Mouse (Mus musculus) heart, embryonic 10.5 days (tissue): ENCODE data around the gene D630003M21Rik. TPM values are rescaled to one million over a fixed set of nuclear protein-coding genes. Genes with fewer than 3 reads are reported as not detected.

ENCODE experiments used
- DNase-seq: peaks from one replicate; pipeline ENCODE4 v3.0.0-alpha.2; 2017; ENCODE audit warnings: low spot score
- H3K27ac ChIP-seq: fragments of 300-500 bp; sonication (generic); 2 replicates; pipeline ENCODE4 v1.5.1; 2016; ENCODE audit warnings: mild to moderate bottlenecking
- H3K27me3 ChIP-seq: fragments of 300-500 bp; sonication (generic); 2 replicates; pipeline ENCODE4 v1.6.1; 2016; ENCODE audit warnings: mild to moderate bottlenecking; ENCODE audit not compliant: poor library complexity, insufficient read depth, severe bottlenecking
- H3K36me3 ChIP-seq: fragments of 300-500 bp; sonication (generic); 2 replicates; pipeline ENCODE4 v1.6.1; 2016; ENCODE audit warnings: mild to moderate bottlenecking, moderate library complexity
- H3K4me1 ChIP-seq: fragments of 300-500 bp; sonication (generic); 2 replicates; pipeline ENCODE4 v1.6.1; 2016; ENCODE audit warnings: mild to moderate bottlenecking
- H3K4me3 ChIP-seq: fragments of 300-500 bp; sonication (generic); 2 replicates; pipeline ENCODE4 v1.5.1; 2016; ENCODE audit warnings: mild to moderate bottlenecking, moderate library complexity
- H3K9me3 ChIP-seq: fragments of 300-500 bp; sonication (generic); 2 replicates; pipeline ENCODE4 v1.6.1; 2016; ENCODE audit warnings: mild to moderate bottlenecking, moderate library complexity
- WGBS: fragments of 180-500 bp; shearing (Covaris S2); methylation state at CpG from one replicate; pipeline ENCODE4 v1.1.7; 2016; 5-methylcytosine and 5-hydroxymethylcytosine counted together
- polyA plus RNA-seq: library from polyadenylated mRNA; unstranded; fragments of >200 nt; fragmentation: Nextera tagmentation; extraction: Ambion mirVana; gene quantifications from 2 replicates; pipeline ENCODE4 v1.2.1, GENCODE M21; 2016

The D630003M21Rik gene
- polyA plus RNA-seq, 1 experiment from 2014 or later: 0.73 TPM

DNA sequence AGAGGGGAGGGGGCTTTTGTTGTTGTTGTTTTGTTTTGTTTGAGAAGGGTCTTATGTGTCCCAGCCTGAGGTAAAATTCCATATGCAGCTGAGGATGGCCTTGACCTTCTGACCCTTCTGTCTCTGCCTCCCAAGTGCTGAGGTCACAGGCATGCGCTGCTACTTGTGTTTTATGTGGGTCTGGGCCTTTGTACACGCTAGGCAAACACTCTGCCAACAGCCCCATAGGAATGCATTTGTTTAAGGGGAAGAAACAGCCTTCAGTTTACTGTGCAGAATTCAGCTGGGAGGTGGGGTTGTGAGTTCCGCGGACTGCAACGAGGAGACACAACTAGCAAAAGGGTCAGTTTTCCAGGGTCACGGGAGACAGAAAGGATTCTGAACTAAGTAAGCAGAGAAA, 1.6 kb upstream of the D630003M21Rik start:
- no peak for DNase-seq
- Histone ChIP-seq H3K27me3 (peaks cover 34% of the 10 kb centered on the region), H3K4me3 (no peak overlapping the region), H3K9me3 (no peaks in the 10 kb centered on the region), H3K4me1 (peaks cover 20% of the 10 kb centered on the region), H3K36me3 (no peaks in the 10 kb centered on the region), H3K27ac (no peak overlapping the region)
- WGBS: 58% methylated on average over 6 of the region's 6 CpGs

DNA sequence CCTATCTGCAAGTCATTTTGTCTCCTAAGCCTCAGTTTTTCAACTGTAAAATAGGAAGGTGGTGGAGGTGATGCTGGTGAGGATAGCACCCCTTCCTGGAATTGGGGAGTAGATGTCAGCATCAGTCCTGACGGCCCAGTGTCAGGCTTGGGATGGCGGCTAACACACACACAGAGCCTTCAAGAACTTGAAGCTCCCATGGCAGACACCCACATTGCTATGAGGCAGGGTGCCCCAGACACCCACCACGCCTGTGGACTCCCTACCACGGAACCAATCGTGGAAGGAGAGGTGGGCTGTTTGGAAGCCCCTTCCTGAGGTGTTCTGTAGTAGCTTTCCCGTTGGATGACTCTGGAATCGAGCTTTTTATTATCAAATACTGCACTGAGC, 476 bp upstream of the D630003M21Rik start:
- 29% methylated on average over 7 of the region's 7 CpGs for WGBS
- H3K9me3 ChIP-seq: no peaks in the 10 kb centered on the region
- H3K36me3 ChIP-seq: no peaks in the 10 kb centered on the region
- H3K27me3 ChIP-seq: peaks cover 36% of the 10 kb centered on the region
- peak overlapping the region; percentile 63 for H3K4me3 ChIP-seq
- DNase-seq: no peak
- peaks cover 20% of the 10 kb centered on the region for H3K4me1 ChIP-seq
- H3K27ac ChIP-seq: peak overlapping the region; percentile 73

DNA sequence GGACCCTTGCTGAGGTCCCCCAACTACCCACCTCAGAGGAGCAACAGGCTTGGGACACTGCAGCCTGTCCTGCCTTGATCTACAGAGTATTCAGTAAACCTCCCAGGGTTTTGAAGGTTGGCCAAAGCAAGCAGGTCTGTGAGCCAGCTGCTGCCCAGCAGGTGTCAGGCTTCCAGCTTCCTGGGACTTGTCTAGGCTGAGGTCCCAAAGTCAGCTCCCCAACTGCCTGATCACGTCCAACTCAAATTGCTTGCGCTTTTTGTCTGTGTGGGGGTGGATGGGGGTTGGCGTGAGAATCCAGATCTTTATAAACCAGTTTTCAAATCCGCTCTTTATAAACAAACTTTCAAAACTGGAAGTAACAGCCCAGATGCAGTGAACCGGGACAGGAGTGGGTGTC, 3.7 kb downstream of the D630003M21Rik start:
- Histone ChIP-seq H3K36me3 (no peaks in the 10 kb centered on the region), H3K4me3 (no peak overlapping the region), H3K9me3 (no peaks in the 10 kb centered on the region), H3K27me3 (peaks cover 34% of the 10 kb centered on the region), H3K27ac (no peak overlapping the region), H3K4me1 (peaks cover 22% of the 10 kb centered on the region)
- DNase-seq: no peak
- 69% methylated on average over 5 of the region's 5 CpGs for WGBS

DNA sequence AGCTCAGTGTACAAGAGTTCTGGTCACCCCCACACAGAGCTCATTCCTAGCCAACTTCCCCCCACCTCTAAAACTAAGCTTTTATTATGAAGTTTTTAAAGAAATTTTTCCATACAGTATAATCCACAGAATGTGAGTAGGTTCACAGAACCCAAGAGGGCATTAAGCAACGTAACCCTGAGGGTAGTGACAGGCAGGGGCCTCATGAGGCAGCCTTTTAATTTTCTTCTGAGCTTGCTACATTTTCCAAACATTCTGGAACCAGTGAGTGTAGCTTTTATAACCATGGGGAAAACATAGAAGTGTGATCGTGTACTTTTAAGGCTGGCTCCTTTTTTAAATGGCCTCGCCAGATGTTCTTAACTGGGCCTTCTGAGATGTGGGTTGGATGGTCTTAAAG, 5.5 kb downstream of the D630003M21Rik start:
- H3K9me3 ChIP-seq: no peaks in the 10 kb centered on the region
- H3K4me1 ChIP-seq: peaks cover 11% of the 10 kb centered on the region
- WGBS: 85% methylated on average over 3 of the region's 3 CpGs
- no peaks in the 10 kb centered on the region for H3K36me3 ChIP-seq
- no peak for DNase-seq
- no peak overlapping the region for H3K27ac ChIP-seq
- H3K27me3 ChIP-seq: peaks cover 24% of the 10 kb centered on the region
- no peak overlapping the region for H3K4me3 ChIP-seq

DNA sequence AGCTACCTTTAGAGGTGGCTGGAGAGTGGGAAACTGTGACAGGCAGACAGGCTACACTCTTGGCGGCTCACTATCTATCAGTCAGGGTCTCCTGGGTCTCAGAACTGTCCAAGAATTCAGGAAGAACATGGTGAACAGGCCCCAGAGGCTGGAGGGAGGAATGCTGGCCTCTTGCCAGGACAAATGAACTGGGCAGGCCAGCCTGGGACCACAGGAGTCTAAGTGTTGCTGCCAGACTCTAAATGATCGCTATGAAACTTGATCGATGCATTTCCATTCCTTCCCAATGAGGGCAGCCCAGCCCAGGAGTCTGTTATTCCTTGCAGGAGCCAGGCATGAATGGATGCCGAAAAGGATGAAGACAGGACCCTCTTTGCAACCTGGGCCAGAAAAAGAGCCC, 6.4 kb downstream of the D630003M21Rik start:
- 50% methylated on average over 4 of the region's 4 CpGs for WGBS
- H3K4me1 ChIP-seq: peaks cover 11% of the 10 kb centered on the region

DNA sequence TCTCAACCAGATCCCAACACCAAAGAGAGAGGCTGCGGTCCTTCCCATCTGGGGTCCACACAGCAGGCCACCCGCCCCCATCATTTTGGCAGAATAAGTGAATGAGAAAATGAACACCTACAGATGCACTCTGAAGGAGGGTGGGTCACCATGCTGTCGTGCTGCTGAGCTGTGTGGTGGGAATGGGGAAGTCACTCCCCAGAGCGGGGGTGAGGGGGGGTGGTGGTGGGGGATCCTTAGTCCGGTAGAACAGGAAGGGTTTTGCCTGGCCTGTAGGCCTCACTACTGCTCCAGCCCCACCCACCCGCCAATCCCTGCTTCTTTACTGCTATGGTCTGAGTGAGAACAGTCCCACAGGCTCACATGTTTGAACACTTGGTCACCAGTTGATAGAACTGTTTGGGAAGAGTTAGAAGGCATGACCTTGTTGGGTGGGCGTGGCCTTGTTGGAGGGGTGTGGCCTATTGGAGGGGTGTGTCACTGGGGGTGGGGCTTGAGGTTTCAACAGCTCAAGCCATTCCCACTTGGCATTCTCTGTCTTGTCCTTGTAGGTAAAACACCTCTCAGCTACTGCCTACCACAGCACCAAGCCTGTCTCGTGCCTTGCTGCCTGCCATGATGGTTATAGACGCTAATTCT, 7.5 kb downstream of the D630003M21Rik start:
- no peaks in the 10 kb centered on the region for H3K9me3 ChIP-seq
- no peak overlapping the region for H3K27ac ChIP-seq
- WGBS: 88% methylated on average over 9 of the region's 9 CpGs
- H3K4me3 ChIP-seq: no peak overlapping the region
- peaks cover 23% of the 10 kb centered on the region for H3K27me3 ChIP-seq
- no peaks in the 10 kb centered on the region for H3K36me3 ChIP-seq
- DNase-seq: no peak
- H3K4me1 ChIP-seq: peaks cover 11% of the 10 kb centered on the region

More for the DNA sequence above, 6.4 kb downstream of the D630003M21Rik start:
- H3K9me3 ChIP-seq: no peaks in the 10 kb centered on the region
- peaks cover 25% of the 10 kb centered on the region; the same call in 1 of the 2 replicates for H3K27me3 ChIP-seq
- no peak for DNase-seq
- no peak overlapping the region for H3K27ac ChIP-seq
- no peak overlapping the region for H3K4me3 ChIP-seq
- H3K36me3 ChIP-seq: no peaks in the 10 kb centered on the region

DNA sequence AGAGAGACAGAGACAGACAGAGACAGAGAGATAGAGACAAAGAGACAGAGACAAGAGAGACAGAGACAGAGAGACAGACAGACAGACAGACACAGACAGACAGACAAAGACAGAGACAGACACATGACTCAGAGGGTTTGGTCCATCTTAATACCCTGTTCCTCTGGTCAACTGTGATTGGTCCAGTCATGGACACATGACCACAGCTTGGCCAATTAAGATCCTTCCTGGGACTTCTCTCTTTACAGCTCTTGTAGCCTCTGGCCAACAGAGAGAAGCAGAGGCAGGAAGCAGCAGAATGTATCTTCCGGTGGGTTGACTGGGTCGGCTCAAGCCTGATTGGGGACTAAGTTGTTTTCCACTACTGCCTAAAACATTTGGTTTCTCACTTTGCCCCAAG, 9.5 kb downstream of the D630003M21Rik start:
- peaks cover 17% of the 10 kb centered on the region for H3K27me3 ChIP-seq
- H3K4me1 ChIP-seq: peaks cover 17% of the 10 kb centered on the region
- H3K9me3 ChIP-seq: no peaks in the 10 kb centered on the region
- no peak overlapping the region for H3K27ac ChIP-seq
- WGBS: 82% methylated on average over 2 of the region's 2 CpGs
- DNase-seq: no peak
- H3K4me3 ChIP-seq: no peak overlapping the region
- H3K36me3 ChIP-seq: no peaks in the 10 kb centered on the region

DNA sequence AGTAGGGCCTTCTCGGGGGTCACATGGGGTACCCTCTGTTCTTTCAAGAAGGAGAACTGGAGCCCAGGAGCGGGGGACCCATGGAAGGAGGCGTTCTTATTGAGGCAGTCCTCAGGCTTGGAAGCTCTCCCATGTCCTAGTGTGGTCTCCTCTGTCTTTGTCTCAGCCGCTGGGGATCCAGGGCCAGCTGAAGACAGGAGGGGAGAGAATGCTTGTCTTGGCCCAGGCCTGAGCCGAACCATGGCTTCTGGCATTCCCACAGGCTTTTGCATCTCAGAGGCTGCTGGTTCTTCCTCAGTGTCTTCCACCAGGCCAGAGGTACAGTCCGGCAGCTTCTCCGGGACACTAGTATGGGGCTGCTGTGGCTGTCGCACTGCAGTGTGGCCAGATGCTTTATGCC, 12.5 kb downstream of the D630003M21Rik start:
- DNase-seq: no peak
- 81% methylated on average over 8 of the region's 8 CpGs for WGBS
- H3K27ac ChIP-seq: no peak overlapping the region

DNA sequence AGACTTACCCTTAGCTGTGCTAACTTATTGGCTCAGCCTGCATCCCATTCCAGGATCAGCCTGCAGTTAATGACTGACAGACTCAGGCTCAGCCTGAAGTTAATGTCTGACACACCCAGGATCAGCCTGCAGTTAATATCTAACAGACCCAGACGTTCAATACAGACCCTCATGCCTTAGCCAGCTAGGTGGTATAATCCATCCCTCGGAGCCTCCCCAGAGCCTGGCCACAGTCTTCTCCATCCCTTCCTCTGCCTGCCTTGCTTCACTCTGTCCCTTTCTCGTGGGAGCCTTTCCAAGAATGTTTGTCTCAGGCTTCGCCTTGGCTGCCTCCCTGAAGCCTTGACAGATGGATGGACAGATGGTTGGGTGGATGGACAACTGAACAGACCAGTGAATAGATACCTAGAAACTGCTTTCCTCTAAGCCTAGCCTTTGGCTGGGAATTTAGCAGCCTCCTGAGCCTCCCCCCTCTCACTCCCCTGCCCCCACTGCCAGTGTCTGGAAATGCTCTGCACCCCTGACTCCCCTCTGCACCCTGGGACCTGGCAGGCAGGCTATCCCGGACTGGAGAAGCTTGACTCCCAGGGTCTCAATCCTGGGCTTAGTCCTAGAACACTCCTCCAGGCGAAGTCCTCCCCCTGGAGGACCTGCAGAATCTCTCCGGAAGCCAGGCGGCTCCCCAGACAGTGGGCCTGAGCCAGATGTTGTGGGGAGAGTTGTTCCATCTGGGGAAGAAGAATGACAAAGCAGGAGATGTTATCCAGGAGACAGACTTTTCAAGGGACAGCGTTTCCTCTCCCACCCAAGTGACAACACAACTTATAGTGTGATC, 13.5 kb downstream of the D630003M21Rik start:
- Histone ChIP-seq H3K27me3 (peaks cover 28% of the 10 kb centered on the region), H3K4me1 (peaks cover 16% of the 10 kb centered on the region; the same call in 1 of the 2 replicates), H3K9me3 (no peaks in the 10 kb centered on the region), H3K36me3 (no peaks in the 10 kb centered on the region), H3K27ac (no peak overlapping the region), H3K4me3 (no peak overlapping the region)
- WGBS: 50% methylated on average over 9 of the region's 9 CpGs
- DNase-seq: no peak

More for the DNA sequence above, 12.5 kb downstream of the D630003M21Rik start:
- H3K27me3 ChIP-seq: peaks cover 30% of the 10 kb centered on the region
- no peaks in the 10 kb centered on the region for H3K9me3 ChIP-seq
- no peaks in the 10 kb centered on the region for H3K36me3 ChIP-seq
- H3K4me1 ChIP-seq: 0 out of 2 replicates have a peak, but pooled peaks cover 7% of the 10 kb centered on the region
- no peak overlapping the region for H3K4me3 ChIP-seq

DNA sequence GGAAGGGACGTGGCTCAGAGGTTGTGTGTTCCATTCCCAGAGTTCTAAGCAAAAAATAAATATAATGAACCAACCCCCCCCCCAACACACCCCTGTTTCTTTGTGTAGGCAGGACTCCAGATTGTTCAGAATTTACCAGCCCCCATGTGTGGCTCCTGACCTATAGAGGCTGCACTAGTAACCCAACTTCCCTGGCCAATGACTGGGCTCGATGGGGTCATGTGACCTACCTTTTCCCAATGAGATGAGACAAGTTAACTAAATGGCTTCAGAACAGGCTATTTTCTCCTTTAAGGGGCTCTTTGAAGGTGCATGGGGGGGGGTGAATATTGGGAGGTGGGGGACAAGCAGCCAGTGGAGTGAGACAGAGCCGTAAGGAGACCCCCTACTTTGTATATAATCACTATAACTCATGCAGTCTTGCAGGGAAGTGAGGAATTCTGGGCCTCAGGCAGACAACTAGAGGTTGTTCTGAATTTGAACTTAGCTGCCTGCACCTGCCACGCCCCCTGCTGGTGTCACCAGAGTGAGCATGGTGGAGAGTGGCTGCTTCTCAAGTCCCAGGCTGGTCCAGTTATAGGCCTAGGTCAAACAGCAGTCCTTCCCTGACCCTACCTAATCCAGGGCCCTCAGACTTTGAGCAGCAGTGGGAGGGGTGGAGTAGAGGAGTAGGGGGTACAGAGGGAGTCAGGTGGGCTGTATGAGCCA, 17.1 kb downstream of the D630003M21Rik start:
- DNase-seq: no peak
- no peaks in the 10 kb centered on the region for H3K36me3 ChIP-seq
- H3K27me3 ChIP-seq: peaks cover 24% of the 10 kb centered on the region
- peaks cover 33% of the 10 kb centered on the region for H3K4me1 ChIP-seq
- 64% methylated on average over 4 of the region's 4 CpGs for WGBS
- H3K4me3 ChIP-seq: no peak overlapping the region
- 0 out of 2 replicates have a peak overlapping the region, but pooled peaks have one; percentile 6 for H3K27ac ChIP-seq
- no peaks in the 10 kb centered on the region for H3K9me3 ChIP-seq

DNA sequence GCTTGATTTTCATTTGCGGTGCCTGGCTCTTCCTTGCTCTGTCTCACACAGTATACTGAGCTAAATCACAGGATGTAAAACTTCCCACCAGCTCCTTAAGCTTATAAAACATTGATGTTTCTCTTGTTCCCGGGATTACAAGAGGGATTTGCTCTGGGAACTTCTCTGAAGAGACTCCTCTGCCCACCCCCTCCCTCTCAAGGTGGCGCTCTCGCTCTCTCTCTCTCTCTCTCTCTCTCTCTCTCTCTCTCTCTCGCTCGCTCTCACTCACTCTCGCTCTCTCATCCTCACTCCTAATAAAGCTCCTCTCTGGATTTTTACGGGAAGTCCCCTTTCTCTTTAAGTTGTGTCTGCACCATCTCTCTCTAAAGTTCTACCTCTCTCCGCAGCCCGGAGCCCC, 18.1 kb downstream of the D630003M21Rik start:
- no peak for DNase-seq
- Histone ChIP-seq H3K9me3 (no peaks in the 10 kb centered on the region), H3K27me3 (peaks cover 28% of the 10 kb centered on the region), H3K27ac (no peak overlapping the region), H3K4me3 (0 out of 2 replicates have a peak overlapping the region, but pooled peaks have one; percentile 3), H3K36me3 (no peaks in the 10 kb centered on the region), H3K4me1 (peaks cover 33% of the 10 kb centered on the region)
- 34% methylated on average over 10 of the region's 10 CpGs for WGBS

DNA sequence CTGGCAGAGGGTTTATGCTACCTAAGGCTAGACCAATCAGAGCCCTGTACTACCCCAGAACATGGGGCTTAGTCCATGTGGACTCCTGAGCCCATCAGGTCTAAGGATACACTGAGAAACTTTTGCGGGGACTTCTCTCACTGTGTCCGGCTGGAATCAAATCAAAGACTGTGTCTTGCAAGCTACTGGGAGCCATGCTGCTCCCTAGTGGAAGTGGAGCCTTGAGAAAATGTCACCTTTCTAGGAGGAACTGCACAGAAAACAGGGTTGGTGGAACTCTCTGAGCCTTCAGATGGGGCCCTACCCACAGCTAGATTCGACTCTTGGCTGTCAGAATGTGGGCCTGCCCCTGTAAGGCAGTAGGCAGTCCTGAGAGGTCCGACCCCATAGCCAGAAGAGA, 18.5 kb downstream of the D630003M21Rik start:
- H3K9me3 ChIP-seq: no peaks in the 10 kb centered on the region
- peaks cover 33% of the 10 kb centered on the region for H3K27me3 ChIP-seq
- no peaks in the 10 kb centered on the region for H3K36me3 ChIP-seq
- no peak overlapping the region for H3K4me3 ChIP-seq
- DNase-seq: no peak
- WGBS: 45% methylated on average over 4 of the region's 4 CpGs
- H3K27ac ChIP-seq: 0 out of 2 replicates have a peak overlapping the region, but pooled peaks have one; percentile 30
- peaks cover 29% of the 10 kb centered on the region for H3K4me1 ChIP-seq

DNA sequence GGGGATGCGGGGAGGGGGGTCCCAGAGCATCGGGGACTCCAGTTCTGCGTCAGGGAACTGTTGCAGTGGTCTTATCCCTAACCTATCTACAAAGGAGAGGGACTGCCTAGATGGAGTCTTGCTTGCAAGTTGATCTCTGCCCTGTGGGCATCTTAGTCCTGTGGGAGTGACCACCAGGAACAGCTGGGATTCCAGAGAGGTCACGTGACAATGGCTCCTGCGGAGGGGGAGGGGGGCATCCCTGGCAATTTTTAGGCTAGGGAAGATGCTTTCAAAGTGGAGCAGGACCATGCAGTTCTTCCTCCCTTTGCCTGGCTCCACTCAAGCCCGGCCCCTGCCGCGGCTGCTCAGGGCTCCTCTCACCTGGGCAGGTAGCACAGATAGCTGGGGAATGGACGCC, 19.2 kb downstream of the D630003M21Rik start:
- no peak for DNase-seq
- 47% methylated on average over 9 of the region's 9 CpGs for WGBS

More for the DNA sequence above, 19.2 kb downstream of the D630003M21Rik start:
- H3K4me3 ChIP-seq: 0 out of 2 replicates have a peak overlapping the region, but pooled peaks have one; percentile 13
- no peaks in the 10 kb centered on the region for H3K36me3 ChIP-seq
- peak overlapping the region; percentile 9; the same call in 1 of the 2 replicates for H3K27ac ChIP-seq
- H3K9me3 ChIP-seq: no peaks in the 10 kb centered on the region
- H3K27me3 ChIP-seq: peaks cover 38% of the 10 kb centered on the region
- peaks cover 27% of the 10 kb centered on the region for H3K4me1 ChIP-seq
